Mouse (Mus musculus) stomach, postnatal 0 days (tissue): ENCODE measurements around the gene Sptbn1.

Source experiments
- CTCF ChIP-seq: IDR thresholded peaks from 2 replicates; pipeline ENCODE4 v1.5.1; 2016; ENCODE audit warnings: antibody characterized with exemption, low read depth, mild to moderate bottlenecking, moderate library complexity
- EP300 ChIP-seq: optimal IDR thresholded peaks from 2 replicates; pipeline ENCODE3; 2016; ENCODE audit warnings: antibody characterized with exemption

DNA sequence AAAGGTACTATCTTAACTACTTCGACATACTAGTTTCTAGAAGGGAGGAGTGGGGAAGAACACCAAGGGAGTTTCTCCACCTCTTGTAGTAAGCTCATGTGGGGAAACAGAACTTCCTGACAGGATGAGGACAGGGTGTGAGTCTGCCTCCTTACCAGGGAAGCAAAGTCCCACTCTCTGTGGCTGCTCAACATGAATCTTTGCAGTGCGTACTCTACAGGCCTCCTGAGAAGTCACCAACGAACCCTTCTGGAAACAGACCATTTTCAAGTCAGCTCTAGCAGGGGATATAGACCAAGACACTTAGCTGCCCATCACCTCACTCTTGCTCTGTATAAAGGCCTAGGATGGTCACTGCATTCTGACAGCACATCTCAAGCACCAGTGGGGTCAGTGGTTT, 36.6 kb downstream of the Sptbn1 start:
- TF ChIP-seq CTCF, result no peak
- no peak for TF ChIP-seq EP300
